Mouse (Mus musculus) embryonic fibroblast, embryonic 13.5 days (primary cell): ENCODE data around the gene Sebox.

Experiments used
- CTCF ChIP-seq: IDR thresholded peaks from 2 replicates; pipeline ENCODE4 v1.5.1; 2011; ENCODE audit warnings: mild to moderate bottlenecking, control low read depth, low read length, moderate library complexity, borderline replicate concordance; ENCODE audit not compliant: insufficient read depth
- POLR2A ChIP-seq: IDR thresholded peaks from 2 replicates; pipeline ENCODE4 v1.6.1; 2011; ENCODE audit warnings: low read depth, mild to moderate bottlenecking, control low read depth, low read length, moderate library complexity

- TF ChIP-seq CTCF (no peak), POLR2A (no peak)
These were observed 15.7 kb downstream of the Sebox start for GRCm38 (mm10) chr11:78518931-78519330.
